8 mouse cellular contexts compared by ENCODE assay signal in the genomic region with DNA sequence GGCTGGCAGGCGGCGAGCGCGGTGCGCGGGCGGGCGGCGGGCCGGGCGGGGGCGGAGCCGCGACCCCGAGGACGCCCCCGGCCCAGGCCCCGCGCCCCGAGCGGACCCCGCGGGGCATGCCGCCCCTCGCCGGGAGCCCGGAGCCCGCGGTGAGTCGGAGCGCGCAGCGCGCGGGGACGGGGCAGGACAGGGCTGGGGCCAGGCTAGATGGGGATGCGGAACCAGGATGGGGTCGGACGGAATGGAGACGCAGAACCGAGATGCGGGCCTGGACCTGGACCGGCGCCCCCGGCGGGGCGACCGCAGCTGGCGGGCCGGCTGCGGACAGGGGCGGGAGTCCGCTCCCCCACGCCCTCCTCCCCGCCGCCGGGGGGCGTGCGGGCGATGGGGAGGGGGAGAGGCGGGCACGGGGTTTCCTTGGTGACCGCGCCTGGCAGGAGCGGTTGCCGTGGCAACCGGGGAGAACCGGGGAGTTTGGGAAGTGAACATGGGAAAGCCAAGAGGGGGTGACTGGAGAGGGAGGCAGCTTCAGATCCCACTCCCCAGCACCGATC. TPM values are rescaled to one million over a fixed set of nuclear protein-coding genes. Genes with fewer than 3 reads are reported as not detected.
DNase-seq lines count a peak whose midpoint lies in the region; ATAC-seq lines count a peak whose summit lies in the region.

TSS of gene Lrrc4b (plus strand) at position 51 of the 554 bp plus-strand sequence.

- DNase-seq in adrenal gland, postnatal 14 days, result peak; percentile 17
- no peak for DNase-seq in adrenal gland, adult 18-20 months (ENCODE audit: low spot score in 2 of 2)
- DNase-seq in cerebellum, postnatal 14 days, result peak; percentile 79
- DNase-seq in frontal cortex, postnatal 36 days (ENCODE audit: low spot score in 2 of 2), result peak; percentile 77 to 80
- DNase-seq in layer of hippocampus, adult 8-10 months (ENCODE audit: low spot score in 2 of 2), result peak; percentile 70 to 71
- no peak for DNase-seq in urinary bladder, adult 2 months (ENCODE audit: low spot score)

- peaks cover 51% of the 10 kb centered on the region for H3K4me1 ChIP-seq in midbrain, embryonic 15.5 days

- H3K9me3 ChIP-seq in midbrain, embryonic 15.5 days, result no peaks in the 10 kb centered on the region

- H3K27ac ChIP-seq in midbrain, embryonic 15.5 days, result peak within 1 kb of the TSS; percentile 100

- peak; percentile 68 for ATAC-seq in midbrain, embryonic 15.5 days (replicated peaks)
- no peak for ATAC-seq in granulocyte monocyte progenitor cell, adult 5-6 weeks (replicated peaks; ENCODE audit: poor library complexity, severe bottlenecking)

- WGBS in midbrain, embryonic 15.5 days, result under 1% methylated on average over 37 of the region's 69 CpGs

- no peaks in the 10 kb centered on the region for H3K27me3 ChIP-seq in midbrain, embryonic 15.5 days (replicated peaks)

- H3K9ac ChIP-seq in midbrain, embryonic 15.5 days, result peak within 1 kb of the TSS; percentile 96

- H3K4me3 ChIP-seq in midbrain, embryonic 15.5 days, result peak within 1 kb of the TSS; percentile 92

- no peaks in the 10 kb centered on the region for H3K36me3 ChIP-seq in midbrain, embryonic 15.5 days (replicated peaks)

- peak within 1 kb of the TSS; percentile 95 for H3K4me2 ChIP-seq in midbrain, embryonic 15.5 days

RNA-seq across cellular contexts. Expression of gene Lrrc4b, which starts in this region (rescaled TPM):
- total RNA-seq in adrenal gland, postnatal 14 days (2021), result 6.1 and 7.7 TPM in 2 replicates
- total RNA-seq in adrenal gland, adult 18-20 months (2021), result 1 to 10 TPM; 5.0 to 7.3 TPM
- total RNA-seq in layer of hippocampus, adult 8-10 months (2022), result 100 to 1,000 TPM; 278 to 302 (median 291) TPM
- polyA plus RNA-seq in midbrain, embryonic 15.5 days (2015; fragmentation: Nextera tagmentation; extraction: Ambion mirVana), result 16.7 and 18.1 TPM in 2 replicates
- not detected in 2 replicates for total RNA-seq in granulocyte monocyte progenitor cell, adult 5-6 weeks (2014; fragmentation: Nextera tagmentation)
- total RNA-seq in granulocyte monocyte progenitor cell, adult 5-6 weeks (2017), result not detected in 2 replicates
- polyA plus RNA-seq in urinary bladder, adult 2 months (2012; rRNA removed), result 1.7 and 2.3 TPM in 2 replicates

Comparison
In these comparisons a context has a peak if more than half of its experiments do, and no peak if none do; other contexts are left out.
1. RNA of gene Lrrc4b (total RNA-seq): 278 to 302 TPM in layer of hippocampus, adult 8-10 months; 5.0 to 7.3 TPM in adrenal gland, adult 18-20 months, 6.1 to 7.7 TPM in adrenal gland, postnatal 14 days and not detected in granulocyte monocyte progenitor cell, adult 5-6 weeks; every median in the first group is over 10 times any median in the second.
2. DNase-seq: peak in adrenal gland, postnatal 14 days (single experiment), cerebellum, postnatal 14 days (2 of 2), frontal cortex, postnatal 36 days (2 of 2) and layer of hippocampus, adult 8-10 months (2 of 2); none in adrenal gland, adult 18-20 months (0 of 2) and urinary bladder, adult 2 months (single experiment).